Mouse (Mus musculus) lung, postnatal 25 days (tissue): ENCODE measurements around the gene Depdc1a.
"Not testable (repeated sequence)": the region's sequence is repeated elsewhere in the genome, so short reads cannot be mapped to it uniquely, and the experiment has no call there.

ENCODE experiments used
- DNase-seq: peaks from one replicate; pipeline ENCODE4 v3.0.0; 2022; ENCODE audit warnings: low spot score

Depdc1a gene

DNA sequence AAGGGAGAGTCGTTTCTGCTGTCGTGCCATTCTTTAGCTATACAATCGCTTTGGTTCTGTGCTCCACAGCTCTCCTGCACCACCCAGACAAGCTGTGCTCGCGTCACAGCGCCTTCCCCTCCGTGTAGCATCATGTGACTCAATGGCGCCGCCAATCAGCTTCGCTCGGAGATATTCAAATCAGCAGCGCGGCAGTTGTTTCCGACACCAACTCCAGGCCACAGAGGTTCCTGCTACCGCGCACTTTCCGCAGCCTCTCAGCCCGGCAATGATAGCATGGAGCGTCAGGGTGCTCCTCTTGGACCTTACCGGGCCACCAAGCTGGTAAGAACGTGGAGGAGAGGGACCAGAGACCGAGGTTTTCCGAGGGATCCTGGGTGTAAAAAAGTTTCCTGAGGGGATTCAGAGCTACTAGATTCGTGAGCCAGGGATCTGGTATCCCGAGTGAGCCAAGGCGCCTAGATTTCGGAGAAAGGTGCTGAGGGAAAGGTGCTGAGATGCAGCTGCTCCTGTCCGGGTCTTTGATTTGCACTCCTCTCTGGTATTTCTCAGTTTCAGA is at the start of gene Depdc1a:
TSS of gene Depdc1a (plus strand) at position 191 of the 559 bp plus-strand sequence.
- peak; percentile 91 for DNase-seq

DNA sequence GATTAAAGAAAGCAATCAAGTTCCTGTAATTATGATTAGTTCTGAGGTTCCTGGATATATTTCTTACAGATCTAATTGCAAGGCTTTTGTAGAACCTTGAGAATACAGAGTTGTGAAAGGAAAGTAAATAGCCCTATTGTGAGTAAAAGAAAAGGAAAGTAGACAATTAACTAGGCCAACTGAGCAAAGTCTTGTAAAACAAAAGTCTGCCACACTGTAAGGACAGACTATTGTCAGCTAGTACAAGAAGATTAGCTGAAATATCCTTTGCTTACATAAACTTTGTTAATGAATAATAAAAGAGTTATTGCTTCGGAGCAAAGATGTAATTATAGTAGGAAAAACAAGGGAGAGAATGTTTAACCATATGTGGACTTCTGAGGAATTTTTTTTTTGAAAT is 25.2 kb upstream of the Depdc1a start:
- DNase-seq: no peak

GRCm38 (mm10) chr3:159475465-159475864 is 19.8 kb upstream of the Depdc1a start:
- DNase-seq: no peak

- no peak for DNase-seq
These were observed 17.8 kb upstream of the Depdc1a start for GRCm38 (mm10) chr3:159477250-159477962.

DNA sequence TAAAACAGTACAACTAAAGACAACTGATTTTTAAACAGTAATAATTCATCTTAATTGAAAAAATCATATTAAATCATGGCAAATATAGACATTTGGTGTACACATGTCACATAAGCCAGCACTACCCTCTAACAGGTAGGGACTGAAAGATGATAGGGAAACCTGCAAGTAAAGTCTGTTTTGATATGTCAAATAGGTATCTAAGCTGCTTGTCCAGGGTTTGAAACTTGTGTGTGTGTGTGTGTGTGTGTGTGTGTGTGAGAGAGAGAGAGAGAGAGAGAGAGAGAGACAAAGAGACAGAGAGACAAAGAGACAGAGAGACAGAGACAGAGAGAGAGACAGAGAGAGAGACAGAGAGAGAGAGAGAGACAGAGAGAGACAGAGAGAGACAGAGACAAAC is 524 bp upstream of the Depdc1a start:
- not testable (repeated sequence) for DNase-seq

- DNase-seq: no peak
These were observed 13.7 kb downstream of the Depdc1a start for GRCm38 (mm10) chr3:159508899-159509298.

DNA sequence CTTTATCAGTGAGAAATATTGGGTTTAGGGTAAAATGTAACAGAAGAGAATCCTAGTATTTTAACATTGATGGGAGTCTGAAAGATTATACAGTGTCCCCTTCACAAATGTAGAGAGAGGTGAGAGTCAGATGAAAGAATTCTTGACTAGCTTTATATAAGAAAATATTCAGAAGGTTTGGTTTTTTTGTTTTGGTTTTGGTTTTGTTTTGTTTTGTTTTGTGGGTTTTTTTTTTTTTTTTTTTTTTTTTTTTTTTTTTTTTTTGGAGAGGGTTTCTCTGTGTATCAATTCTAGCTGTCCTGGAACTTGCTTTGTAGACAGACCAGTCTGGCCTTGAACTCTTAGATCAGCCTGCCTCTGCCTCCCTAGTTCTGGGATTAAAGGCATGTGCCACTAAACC is 33.3 kb downstream of the Depdc1a start:
- DNase-seq: no peak

DNA sequence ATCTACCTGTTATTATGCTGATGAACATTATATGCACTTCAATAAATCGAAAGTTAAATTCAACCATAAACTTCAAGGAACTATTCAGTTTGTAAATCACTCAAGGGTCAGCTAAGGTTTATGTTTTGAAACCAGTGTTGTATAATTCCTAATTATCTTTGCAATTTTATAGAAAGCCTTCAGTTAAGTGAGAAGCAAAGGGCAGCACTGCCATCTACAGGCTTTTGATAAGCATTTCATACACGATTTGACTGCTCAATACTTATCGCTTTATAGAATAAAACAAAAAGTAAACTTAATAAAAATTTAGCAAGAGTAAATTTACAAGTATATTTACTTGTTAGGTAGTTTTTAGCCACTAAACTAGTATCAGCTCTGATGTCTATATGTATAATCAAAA is 53.1 kb downstream of the Depdc1a start:
- no peak for DNase-seq

DNA sequence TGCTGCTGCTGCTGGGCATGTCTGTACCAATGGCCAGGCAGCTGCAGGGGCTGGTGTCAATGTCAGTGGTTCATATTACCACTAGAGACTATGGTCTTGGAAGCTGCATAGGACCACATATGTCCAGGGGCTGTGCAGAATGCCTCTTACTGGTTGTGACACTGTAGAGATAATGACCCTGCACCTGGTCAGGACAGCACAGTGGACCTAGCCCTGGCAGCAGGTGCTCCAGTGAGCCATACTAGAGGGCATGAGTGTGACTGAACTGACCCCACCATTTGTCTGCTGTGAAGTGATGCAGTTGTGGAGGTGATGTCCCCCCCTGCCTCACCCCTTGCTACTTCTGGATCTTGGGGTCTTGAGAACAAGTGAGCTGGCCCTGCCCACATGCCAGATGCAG is 55.0 kb downstream of the Depdc1a start:
- DNase-seq: no peak
